In the genomic region with DNA sequence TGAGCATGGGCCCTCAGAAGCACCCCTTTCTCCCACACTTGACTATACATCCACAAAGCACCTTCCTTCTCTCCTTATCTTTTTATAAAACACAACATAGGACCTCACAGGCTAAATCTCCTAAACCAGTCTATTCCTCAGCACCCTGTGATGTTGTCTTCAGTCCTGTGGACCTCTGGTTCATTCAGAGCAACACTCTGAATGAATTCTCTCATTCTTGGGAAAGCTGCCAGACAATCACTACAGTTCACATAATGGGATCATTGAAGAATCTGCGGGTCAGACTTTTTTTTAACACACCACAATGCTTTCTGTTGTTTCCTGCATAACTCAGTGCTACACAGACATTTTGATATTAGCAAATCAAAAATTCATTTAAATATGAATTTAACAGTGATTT, we compare ENCODE assay signal across 14 mouse cellular contexts.
A peak's percentile ranks its signal among the peaks of the same experiment; 100 is the strongest.
DNase-seq lines count a peak whose midpoint lies in the region; ATAC-seq and TF ChIP-seq lines count a peak whose summit lies in the region.
"Had no signal": no experiment of that assay in that cellular context is flagged by ENCODE, and none has a peak within 500 bp of the region (broad histone marks: within the 10 kb centered on the region; RNA-seq: fewer than 3 reads in every experiment).

No protein-coding gene starts in this region.

- peak overlapping the region; percentile 64 for H3K27ac ChIP-seq in hindbrain, embryonic 10.5 days
- no peak overlapping the region for H3K27ac ChIP-seq in hindbrain, embryonic 14.5 days
- no peak overlapping the region for H3K27ac ChIP-seq in midbrain, embryonic 11.5 days (ENCODE audit: low read depth, low read length)
- no peak overlapping the region for H3K27ac ChIP-seq in midbrain, embryonic 16.5 days (ENCODE audit: low read length)
- H3K27ac ChIP-seq in forebrain, embryonic 13.5 days = no peak overlapping the region
- no peak overlapping the region for H3K27ac ChIP-seq in hindbrain, postnatal 0 days
- H3K27ac ChIP-seq: heart, adult 2 months; liver, embryonic 13.5 days had no signal

- no peaks in the 10 kb centered on the region for H3K36me3 ChIP-seq in hindbrain, embryonic 10.5 days
- H3K36me3 ChIP-seq in hindbrain, embryonic 14.5 days (replicated peaks; ENCODE audit: control insufficient read depth, insufficient read depth) = no peaks in the 10 kb centered on the region
- no peaks in the 10 kb centered on the region for H3K36me3 ChIP-seq in midbrain, embryonic 11.5 days (ENCODE audit: control insufficient read depth, insufficient read depth, low read length)
- no peaks in the 10 kb centered on the region for H3K36me3 ChIP-seq in midbrain, embryonic 16.5 days (ENCODE audit: control insufficient read depth, insufficient read depth, low read length)
- H3K36me3 ChIP-seq in forebrain, embryonic 13.5 days (ENCODE audit: poor library complexity, severe bottlenecking) = no peaks in the 10 kb centered on the region
- no peaks in the 10 kb centered on the region for H3K36me3 ChIP-seq in hindbrain, postnatal 0 days (ENCODE audit: insufficient read depth, low read length)
- H3K36me3 ChIP-seq: liver, embryonic 13.5 days had no signal

- TF ChIP-seq CTCF in hindbrain, postnatal 0 days (IDR thresholded peaks at IDR 0.05; ENCODE audit: low read depth) = no peak

- no peak for ATAC-seq in hindbrain, embryonic 14.5 days (ENCODE audit: low FRiP score)
- ATAC-seq in midbrain, embryonic 11.5 days (ENCODE audit: low FRiP score) = peak; percentile 50
- ATAC-seq in midbrain, embryonic 16.5 days = no peak
- ATAC-seq in forebrain, embryonic 13.5 days = peak; percentile 45; the same call in 1 of the 2 replicates
- ATAC-seq in hindbrain, postnatal 0 days = peak; percentile 55
- ATAC-seq: inflammation-experienced regulatory T-cells, adult 6 months; lung, postnatal 0 days had no signal

- no peak overlapping the region for H3K4me2 ChIP-seq in hindbrain, embryonic 14.5 days (replicated peaks)
- no peak overlapping the region for H3K4me2 ChIP-seq in midbrain, embryonic 11.5 days
- no peak overlapping the region for H3K4me2 ChIP-seq in midbrain, embryonic 16.5 days (ENCODE audit: low read length)
- no peak overlapping the region for H3K4me2 ChIP-seq in forebrain, embryonic 13.5 days
- H3K4me2 ChIP-seq in hindbrain, postnatal 0 days (ENCODE audit: low read depth, low read length) = no peak overlapping the region
- H3K4me2 ChIP-seq: liver, embryonic 13.5 days had no signal

- DNase-seq in hindbrain, embryonic 10.5 days (ENCODE audit: low spot score) = no peak
- DNase-seq in hindbrain, embryonic 14.5 days (ENCODE audit: low spot score) = no peak
- no peak for DNase-seq in midbrain, embryonic 11.5 days (ENCODE audit: low spot score, missing footprints)
- peak; percentile 56 for DNase-seq in hindbrain, postnatal 0 days (ENCODE audit: low spot score)
- DNase-seq in adrenal gland, postnatal 10 days = no peak
- no peak for DNase-seq in spleen, adult 18-20 months
- DNase-seq: adrenal gland, adult 2 months; heart, adult 2 months; left cerebral cortex, postnatal 4 days; liver, embryonic 13.5 days had no signal

- 0 out of 2 replicates have a peak, but pooled peaks cover 10% of the 10 kb centered on the region for H3K4me1 ChIP-seq in hindbrain, embryonic 10.5 days (replicated peaks)
- no peaks in the 10 kb centered on the region for H3K4me1 ChIP-seq in hindbrain, embryonic 14.5 days (replicated peaks; ENCODE audit: control insufficient read depth, insufficient read depth, low read length)
- no peaks in the 10 kb centered on the region for H3K4me1 ChIP-seq in midbrain, embryonic 11.5 days (ENCODE audit: control insufficient read depth, insufficient read depth, low read length)
- H3K4me1 ChIP-seq in midbrain, embryonic 16.5 days (ENCODE audit: control insufficient read depth, insufficient read depth, low read length) = no peaks in the 10 kb centered on the region
- H3K4me1 ChIP-seq in forebrain, embryonic 13.5 days = peaks cover 7% of the 10 kb centered on the region; the same call in 1 of the 2 replicates
- H3K4me1 ChIP-seq in hindbrain, postnatal 0 days (ENCODE audit: insufficient read depth, low read length) = no peaks in the 10 kb centered on the region
- H3K4me1 ChIP-seq: liver, embryonic 13.5 days had no signal

- 59% methylated on average over 1 of the region's 1 CpGs for WGBS in hindbrain, embryonic 10.5 days
- WGBS in hindbrain, embryonic 14.5 days = 32% methylated on average over 1 of the region's 1 CpGs
- WGBS in midbrain, embryonic 11.5 days = 56% methylated on average over 1 of the region's 1 CpGs
- 10% methylated on average over 1 of the region's 1 CpGs for WGBS in midbrain, embryonic 16.5 days
- 6% methylated on average over 1 of the region's 1 CpGs for WGBS in forebrain, embryonic 13.5 days
- WGBS in hindbrain, postnatal 0 days = 15% methylated on average over 1 of the region's 1 CpGs

- no peaks in the 10 kb centered on the region for H3K9me3 ChIP-seq in hindbrain, embryonic 10.5 days
- H3K9me3 ChIP-seq in hindbrain, embryonic 14.5 days (ENCODE audit: control insufficient read depth, low read length) = no peaks in the 10 kb centered on the region
- H3K9me3 ChIP-seq in midbrain, embryonic 11.5 days (ENCODE audit: control insufficient read depth, low read length) = no peaks in the 10 kb centered on the region
- no peaks in the 10 kb centered on the region for H3K9me3 ChIP-seq in midbrain, embryonic 16.5 days (replicated peaks; ENCODE audit: control insufficient read depth, low read length, poor library complexity, severe bottlenecking)
- no peaks in the 10 kb centered on the region for H3K9me3 ChIP-seq in forebrain, embryonic 13.5 days (replicated peaks)
- H3K9me3 ChIP-seq in hindbrain, postnatal 0 days (ENCODE audit: low read length) = no peaks in the 10 kb centered on the region
- H3K9me3 ChIP-seq: liver, embryonic 13.5 days had no signal

- H3K27me3 ChIP-seq in hindbrain, embryonic 10.5 days (ENCODE audit: insufficient read depth, poor library complexity, severe bottlenecking) = no peaks in the 10 kb centered on the region
- no peaks in the 10 kb centered on the region for H3K27me3 ChIP-seq in hindbrain, embryonic 14.5 days (ENCODE audit: control insufficient read depth, insufficient read depth, low read length)
- H3K27me3 ChIP-seq in midbrain, embryonic 11.5 days (ENCODE audit: control insufficient read depth, insufficient read depth, low read length) = no peaks in the 10 kb centered on the region
- H3K27me3 ChIP-seq in midbrain, embryonic 16.5 days (ENCODE audit: control insufficient read depth, insufficient read depth, low read depth, low read length) = no peaks in the 10 kb centered on the region
- no peaks in the 10 kb centered on the region for H3K27me3 ChIP-seq in forebrain, embryonic 13.5 days
- H3K27me3 ChIP-seq in hindbrain, postnatal 0 days (ENCODE audit: insufficient read depth, low read length) = no peaks in the 10 kb centered on the region
- H3K27me3 ChIP-seq: liver, embryonic 13.5 days had no signal

- H3K4me3 ChIP-seq in hindbrain, embryonic 10.5 days = no peak overlapping the region
- no peak overlapping the region for H3K4me3 ChIP-seq in hindbrain, embryonic 14.5 days (replicated peaks; ENCODE audit: low read length)
- no peak overlapping the region for H3K4me3 ChIP-seq in midbrain, embryonic 11.5 days (ENCODE audit: low read depth, low read length)
- no peak overlapping the region for H3K4me3 ChIP-seq in midbrain, embryonic 16.5 days (ENCODE audit: low read depth, low read length)
- H3K4me3 ChIP-seq in forebrain, embryonic 13.5 days = no peak overlapping the region
- H3K4me3 ChIP-seq in hindbrain, postnatal 0 days (ENCODE audit: low read length) = no peak overlapping the region
- H3K4me3 ChIP-seq: heart, adult 2 months; liver, embryonic 13.5 days had no signal

- no peak overlapping the region for H3K9ac ChIP-seq in hindbrain, embryonic 14.5 days
- no peak overlapping the region for H3K9ac ChIP-seq in midbrain, embryonic 11.5 days (ENCODE audit: low read length)
- H3K9ac ChIP-seq in midbrain, embryonic 16.5 days (ENCODE audit: low read depth, low read length) = no peak overlapping the region
- H3K9ac ChIP-seq in forebrain, embryonic 13.5 days = no peak overlapping the region
- no peak overlapping the region for H3K9ac ChIP-seq in hindbrain, postnatal 0 days (replicated peaks; ENCODE audit: low read length)
- H3K9ac ChIP-seq: liver, embryonic 13.5 days had no signal

Comparison
In these comparisons a context has a peak if more than half of its experiments do, and no peak if none do; other contexts are left out.
1. ATAC-seq: peak in midbrain, embryonic 11.5 days (single experiment), forebrain, embryonic 13.5 days (single experiment) and hindbrain, postnatal 0 days (single experiment); none in hindbrain, embryonic 14.5 days (single experiment) and midbrain, embryonic 16.5 days (single experiment).